Mouse (Mus musculus): ENCODE data around the gene Dusp8.
A peak's percentile ranks its signal among the peaks of the same experiment; 100 is the strongest.

The Dusp8 gene

DNA sequence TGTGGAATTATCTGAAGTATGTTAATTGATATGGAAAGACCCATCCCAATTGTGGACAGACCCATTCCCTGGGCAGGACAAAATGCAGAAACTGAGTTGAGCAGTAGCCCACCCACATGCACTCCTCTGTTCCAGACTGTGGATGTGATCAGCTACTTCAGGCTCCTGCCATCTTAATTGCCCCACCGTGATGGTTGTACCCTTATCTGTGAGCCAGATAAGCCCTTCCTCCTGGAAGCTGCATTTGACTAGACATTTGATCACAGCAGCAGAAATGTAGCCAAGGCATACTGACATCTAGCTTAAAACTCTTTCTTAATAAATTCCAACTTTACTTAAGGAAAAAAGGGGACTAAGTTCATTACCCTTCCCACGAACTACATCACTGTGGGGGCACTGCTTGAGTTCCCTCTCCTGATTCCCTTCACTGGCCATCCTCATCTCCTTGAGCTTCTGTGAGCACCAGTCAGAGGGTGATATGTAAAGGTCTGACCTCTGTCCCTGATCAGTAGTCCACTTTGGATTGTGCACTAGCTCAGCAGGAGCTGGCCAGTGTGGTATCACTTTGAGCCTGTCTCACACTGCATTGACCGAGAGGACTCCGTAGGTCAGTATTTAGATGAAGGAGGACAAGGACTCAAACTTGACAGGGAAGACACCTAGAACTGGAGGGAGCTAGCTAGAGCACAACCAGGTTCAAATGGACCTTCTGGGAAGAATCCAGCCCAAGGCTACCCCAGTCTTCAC, 9.3 kb downstream of the Dusp8 start:
- no peak for DNase-seq (ENCODE audit: low spot score in 2 of 2)

DNA sequence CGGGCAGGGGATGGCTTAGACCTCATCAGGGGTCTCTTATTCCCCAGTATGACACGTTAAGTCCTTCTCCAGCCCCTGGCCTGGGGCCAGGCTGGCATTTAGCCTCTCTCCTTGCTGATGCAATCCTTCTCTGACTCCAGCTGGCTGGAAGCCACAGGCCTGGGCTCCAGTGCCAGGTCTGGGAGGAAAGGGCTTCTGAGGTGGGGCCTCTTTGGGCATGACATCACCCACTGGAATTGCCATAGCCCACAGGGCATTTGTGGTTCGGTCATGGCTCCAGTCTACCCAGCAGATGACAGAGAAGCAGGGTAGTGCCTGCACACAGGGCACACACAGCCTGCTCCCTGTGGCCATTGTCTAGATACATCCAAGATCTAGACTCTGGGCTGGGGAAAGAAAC, 10.8 kb downstream of the Dusp8 start:
- DNase-seq (ENCODE audit: low spot score in 2 of 2): no peak

DNA sequence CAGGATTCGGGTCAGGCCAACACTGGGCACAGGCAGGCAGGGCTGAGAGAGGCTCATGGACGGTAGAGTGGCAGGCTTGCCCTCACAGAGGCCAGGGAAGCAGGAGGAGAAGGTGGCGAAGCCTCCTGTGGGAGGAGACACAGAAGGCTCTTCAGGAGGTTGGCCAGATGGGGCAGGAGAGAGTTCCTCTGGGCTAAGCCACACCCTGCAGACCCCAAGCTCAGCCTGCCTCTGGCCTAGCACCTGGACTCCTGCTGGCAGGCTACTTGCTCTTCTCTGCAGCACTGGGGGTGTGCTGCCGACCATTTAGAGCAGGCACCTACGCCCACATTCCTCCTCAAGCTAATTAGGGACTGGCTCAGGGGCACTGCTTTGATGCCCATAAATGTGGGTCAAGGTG, 11.2 kb downstream of the Dusp8 start:
- DNase-seq (ENCODE audit: low spot score in 2 of 2): no peak

DNA sequence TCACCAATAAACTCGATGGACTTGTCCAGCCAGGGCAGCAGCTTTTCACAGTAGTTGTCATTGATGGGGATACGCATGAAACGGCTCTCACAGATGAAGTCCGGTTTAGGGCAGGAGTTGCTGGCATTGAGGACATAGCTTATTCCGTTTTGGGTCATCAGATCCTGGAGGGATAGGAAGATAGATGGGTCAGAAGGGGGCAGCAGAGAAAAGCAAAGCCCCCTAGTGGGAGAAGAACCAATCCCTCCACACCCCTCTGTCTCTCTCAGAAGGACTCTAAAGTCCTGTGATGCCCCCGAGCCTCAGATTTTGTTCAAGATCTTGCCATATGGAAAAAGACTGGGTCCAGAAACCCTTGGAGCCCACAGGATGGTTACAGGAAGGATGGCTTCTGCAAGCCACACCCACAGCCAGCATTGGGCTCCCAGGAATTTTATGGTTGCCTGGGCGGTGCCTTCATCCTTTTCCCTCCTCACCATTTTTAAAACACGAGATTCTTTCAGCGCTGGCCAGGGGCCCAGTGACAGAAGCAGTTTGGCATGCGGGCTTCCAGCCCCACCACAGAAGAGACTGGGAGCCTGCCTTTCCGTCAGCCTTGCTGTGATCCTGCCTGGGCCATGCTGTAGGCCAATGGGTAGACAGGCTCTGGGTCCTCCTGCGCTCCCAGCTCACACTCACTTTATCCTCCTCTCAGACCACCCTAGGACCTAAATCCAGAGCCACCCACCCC, 11.9 kb downstream of the Dusp8 start:
- no peak for DNase-seq (ENCODE audit: low spot score in 2 of 2)

DNA sequence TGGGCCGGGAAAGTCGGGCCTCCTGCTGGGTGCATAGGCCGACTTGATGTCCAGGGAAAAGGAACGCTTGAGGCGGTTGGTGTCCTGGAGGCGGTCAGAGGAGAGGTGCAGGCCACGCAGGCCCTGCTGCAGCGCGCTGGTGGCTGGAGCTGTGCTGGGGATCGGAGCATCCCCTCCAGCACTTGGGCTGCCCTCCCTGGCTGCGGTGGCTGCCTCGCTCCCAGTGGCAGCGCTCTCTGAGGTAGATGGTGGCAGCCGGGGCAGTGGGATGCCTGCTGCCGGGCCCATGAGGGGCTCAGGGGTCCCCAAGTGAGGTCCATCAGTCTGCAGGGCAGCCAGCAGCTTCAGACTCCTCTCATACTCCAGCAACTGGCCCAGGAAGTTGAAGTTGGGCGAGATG, 13.0 kb downstream of the Dusp8 start:
- no peak for DNase-seq (ENCODE audit: low spot score in 2 of 2)

DNA sequence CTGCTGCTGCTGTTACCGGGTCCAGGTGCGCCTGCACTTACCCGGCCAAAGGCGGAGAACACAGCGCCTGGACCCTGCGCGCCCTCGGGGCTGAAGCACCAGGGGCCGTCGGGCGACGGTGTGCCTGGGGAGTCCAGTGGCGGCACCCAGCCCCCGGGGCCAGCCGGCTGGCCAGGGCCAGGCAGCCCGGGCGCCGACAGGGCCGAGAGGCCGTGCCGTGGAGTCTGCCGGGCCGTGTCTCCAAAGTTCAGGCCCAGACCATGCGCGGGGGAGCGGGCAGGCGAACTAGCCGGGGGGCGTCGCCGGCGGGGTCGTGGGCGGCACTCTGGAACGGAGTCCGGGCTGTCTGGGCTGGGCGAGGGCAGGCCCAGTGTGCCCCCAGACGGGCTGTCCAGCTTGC, 13.5 kb downstream of the Dusp8 start:
- DNase-seq (ENCODE audit: low spot score in 2 of 2): no peak

DNA sequence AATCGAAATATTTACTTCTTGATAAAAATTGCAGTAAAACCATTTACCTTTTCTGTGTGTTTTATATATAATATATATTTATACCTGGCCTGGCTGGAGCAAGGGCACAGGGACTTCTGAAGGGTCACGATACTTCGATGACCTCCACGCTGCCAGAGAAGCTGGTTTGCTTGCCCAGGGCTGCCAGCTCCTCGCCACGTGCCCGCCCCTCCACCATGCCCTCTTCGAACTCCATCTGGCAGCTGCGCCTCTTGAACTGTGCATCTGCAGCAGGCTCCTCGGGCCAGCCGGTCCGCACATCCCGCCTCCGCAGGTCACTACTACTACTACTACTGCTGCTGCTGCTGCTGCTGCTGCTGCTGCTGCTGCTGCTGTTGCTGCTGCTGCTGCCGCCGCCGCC, 13.9 kb downstream of the Dusp8 start:
- DNase-seq (ENCODE audit: low spot score in 2 of 2): no peak

DNA sequence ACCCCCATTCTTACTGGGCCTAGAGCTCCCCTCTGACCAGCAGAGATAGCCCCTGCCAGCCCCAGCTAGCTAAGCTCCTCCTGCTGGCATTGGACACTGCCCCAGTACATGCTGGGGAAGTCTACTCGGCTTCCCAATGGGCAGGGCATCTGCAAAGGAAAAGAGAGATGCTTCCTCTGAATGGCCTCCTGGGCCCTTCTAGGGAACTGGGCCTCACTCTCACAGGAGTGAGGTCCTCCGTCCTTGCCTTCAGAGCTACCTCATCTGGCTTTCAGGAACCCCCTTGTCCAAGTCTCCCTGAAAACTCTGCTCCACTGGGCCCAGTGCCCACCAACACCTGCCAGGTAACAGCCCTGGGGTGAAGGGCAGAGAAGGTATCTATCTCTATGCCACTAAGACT, 14.8 kb downstream of the Dusp8 start:
- DNase-seq (ENCODE audit: low spot score in 2 of 2): no peak

DNA sequence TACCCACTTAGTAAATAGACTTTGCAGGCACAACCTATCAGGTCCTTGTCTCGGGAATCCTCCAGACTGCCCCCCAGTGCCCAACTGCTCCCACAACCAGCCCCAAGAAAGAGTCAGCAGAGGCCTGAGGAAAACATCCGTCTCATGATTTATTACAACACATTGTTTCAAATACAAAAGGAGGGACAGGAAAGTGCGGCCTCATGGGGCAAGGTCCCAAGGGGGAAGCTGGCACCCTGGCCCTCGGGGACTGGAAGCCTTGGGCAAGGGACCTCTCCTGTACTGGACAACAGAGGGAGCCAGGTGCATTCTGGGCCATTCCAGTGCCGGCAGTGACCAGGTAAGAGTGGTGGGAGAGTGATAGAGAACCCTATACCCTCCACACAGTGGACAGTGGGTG, 16.3 kb downstream of the Dusp8 start:
- DNase-seq (ENCODE audit: low spot score in 2 of 2): no peak

DNA sequence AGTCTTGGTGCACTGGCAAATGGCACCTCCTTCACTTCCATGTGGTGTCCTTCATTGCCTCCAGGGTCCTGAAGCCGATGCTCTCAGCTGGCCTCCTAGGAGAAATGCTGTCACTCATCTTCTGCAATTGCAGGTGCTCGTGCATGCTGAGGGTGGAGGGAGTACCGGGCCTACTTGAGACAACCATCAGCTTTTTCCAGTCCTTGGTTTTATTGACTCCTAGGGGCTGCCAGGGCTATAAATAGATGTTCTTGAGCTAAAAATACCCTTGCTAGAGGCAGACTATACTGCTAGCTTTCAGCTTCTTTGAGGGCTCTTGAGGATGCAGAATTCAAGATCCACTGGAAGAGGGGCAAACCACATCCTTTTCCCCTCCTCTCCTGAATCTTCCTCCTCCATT, 18.5 kb downstream of the Dusp8 start:
- no peak for DNase-seq (ENCODE audit: low spot score in 2 of 2)

DNA sequence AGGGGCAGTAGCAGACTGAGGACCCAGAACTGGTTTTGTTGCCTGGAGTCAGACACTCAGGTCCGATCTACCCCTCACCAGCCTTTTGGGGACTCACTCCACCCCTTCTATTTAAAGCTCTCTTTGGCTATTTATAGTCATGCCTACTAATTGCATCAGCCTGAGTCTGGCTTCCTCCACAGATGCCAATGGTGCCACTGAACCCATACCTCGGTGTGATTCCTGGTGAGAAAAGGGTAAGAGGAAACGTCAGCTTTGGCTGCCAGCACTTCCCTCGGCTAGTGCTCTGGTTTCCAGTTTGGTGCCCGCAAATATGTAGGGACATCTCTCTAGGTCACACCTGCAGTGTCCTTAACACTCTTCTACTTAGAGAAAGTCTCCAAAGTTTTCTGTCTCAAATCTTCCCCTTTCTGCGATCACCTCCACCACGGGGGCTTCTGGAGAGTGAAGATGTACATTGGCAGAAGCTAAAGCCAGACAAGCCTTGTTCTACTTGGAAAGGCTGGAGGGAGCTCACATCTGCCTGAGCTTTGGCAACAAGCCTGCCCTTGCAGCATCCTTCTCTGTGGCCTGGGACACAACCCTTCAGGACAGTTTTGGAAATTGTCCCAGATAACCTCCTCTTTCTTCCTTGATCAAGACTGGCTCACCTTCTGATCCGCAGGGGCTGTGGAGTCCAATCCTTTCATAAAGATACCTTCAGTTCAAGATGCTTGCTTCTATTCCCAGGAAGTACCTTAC, 21.3 kb downstream of the Dusp8 start:
- no peak for DNase-seq (ENCODE audit: low spot score in 2 of 2)

DNA sequence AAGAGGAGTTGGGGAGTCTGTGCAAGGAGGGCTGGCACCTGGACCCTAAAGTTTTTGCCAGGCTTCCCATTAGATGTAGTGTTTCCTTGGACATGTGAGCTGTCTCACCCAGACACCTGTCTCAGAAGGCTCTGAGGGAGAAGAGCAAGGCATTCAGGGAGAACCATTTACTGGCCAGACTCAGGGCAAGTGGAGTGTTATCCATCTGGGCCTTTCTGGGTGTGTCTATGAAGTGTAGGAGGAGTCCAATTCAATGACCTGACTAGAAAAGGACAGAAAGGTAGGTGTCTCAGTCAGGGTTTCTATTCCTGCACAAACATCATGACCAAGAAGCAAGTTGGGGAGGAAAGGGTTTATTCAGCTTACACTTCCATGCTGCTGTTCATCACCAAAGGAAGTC, 23.9 kb downstream of the Dusp8 start:
- no peak for DNase-seq (ENCODE audit: low spot score in 2 of 2)

DNA sequence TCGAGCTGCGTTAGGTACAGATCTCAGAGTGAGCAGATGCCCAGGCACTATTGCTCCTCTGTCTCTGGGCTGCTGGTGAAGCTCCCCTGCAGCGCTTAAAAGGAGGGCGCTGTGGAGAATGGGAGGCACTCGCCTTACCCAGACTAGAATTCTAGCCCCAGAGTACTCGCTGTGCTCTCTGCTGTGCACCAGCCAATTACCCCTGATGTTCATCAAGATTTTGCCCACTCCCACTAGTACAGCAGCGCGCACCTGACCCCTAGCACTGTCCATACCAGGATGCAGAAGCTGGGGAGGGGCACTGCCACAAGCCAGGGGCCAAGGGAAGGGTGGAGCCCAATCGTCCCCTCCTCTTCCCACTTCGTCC, 24.4 kb downstream of the Dusp8 start:
- no peak for DNase-seq (ENCODE audit: low spot score in 2 of 2)

DNA sequence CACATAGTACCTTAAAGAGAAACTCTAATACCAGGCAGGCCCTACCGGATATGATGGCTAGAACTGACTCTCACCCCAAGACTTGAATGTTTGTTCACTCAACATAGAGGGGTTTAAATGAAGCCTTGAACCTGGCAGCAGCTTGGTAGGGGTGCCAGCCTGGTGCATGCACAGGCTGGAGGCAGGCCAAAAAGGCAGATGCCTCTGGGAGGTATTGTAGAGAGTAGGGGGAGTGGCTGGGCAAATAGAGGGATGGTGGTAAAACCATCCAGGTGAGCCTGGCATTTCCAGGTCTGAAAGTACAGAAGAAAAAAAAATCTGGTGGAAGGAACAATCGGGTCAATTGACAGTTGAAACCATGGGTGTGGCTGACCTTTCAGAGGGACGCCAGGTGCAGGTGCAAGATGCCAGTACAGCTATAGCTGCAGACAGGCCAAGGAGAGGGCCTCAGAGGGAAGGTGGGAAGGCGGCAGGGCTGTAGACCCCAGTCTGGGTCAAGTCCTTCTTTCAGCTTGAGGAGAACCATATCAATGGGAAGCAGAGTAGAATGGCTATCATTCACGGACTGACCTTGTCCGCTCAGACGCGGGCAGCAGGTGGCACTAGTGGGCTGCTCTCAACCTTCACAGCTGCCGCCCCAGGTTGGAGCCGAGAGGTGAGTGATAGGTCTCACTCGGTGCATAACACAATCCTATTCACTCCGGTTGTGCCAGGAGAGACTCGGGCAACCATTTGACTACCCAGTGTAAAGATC, 25.0 kb downstream of the Dusp8 start:
- peak; percentile 63 to 73 for DNase-seq (ENCODE audit: low spot score in 2 of 2)

DNA sequence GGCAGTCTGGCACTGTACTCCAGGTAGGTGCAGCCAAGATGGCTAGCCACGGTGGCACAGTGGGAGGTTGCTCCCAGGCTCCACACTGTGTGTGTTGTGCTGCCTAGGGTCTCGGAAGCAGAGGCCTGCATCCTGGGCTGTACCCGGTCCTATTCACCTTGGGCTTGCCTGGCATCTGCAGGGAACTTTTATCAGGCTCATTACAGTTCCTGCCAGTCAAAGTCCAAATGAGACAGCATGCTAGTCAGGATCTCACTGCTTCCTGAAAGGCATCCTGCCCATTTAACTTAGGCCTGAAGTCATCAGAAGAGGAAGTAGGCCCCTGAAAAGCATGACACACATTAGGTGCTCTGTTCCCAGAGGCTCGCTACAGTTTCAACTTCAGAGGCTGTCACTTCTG, 27.2 kb downstream of the Dusp8 start:
- DNase-seq (ENCODE audit: low spot score in 2 of 2): no peak

DNA sequence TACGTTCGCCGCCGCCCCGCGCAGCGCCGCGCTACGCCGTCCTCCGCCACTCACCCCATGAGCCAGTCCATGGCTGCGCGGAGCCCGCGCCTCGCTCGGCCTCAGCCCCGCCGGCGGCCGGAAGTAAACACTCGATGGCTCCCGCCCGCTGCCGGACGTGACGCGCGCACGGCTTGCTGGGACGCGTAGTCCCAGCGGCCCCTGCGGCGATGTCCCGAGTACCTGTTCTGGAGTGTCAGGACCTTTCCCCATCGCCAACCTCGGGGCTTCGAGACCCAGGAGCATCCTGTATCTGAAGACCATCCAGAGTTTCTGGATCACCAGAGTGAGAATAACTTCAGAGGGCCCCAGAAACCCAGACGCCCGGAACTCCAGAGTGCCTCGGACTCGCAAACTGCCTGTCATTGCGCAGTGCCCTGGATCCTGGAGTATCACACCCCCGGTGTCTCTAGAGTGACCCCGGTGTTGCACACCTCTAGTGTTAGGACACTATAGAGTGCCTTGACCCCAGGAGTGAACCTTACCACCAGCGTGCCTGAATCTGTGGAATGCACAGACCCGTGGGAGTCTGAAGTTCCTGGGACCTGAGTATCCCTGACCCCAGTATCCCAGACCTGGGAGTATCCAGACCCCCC, 34.6 kb downstream of the Dusp8 start, which contains the start of gene Mob2:
Gene Mob2, minus strand, starts transcription at position 135 of the 635 bp plus-strand sequence.
- DNase-seq (ENCODE audit: low spot score in 2 of 2): peak; percentile 79 to 90

DNA sequence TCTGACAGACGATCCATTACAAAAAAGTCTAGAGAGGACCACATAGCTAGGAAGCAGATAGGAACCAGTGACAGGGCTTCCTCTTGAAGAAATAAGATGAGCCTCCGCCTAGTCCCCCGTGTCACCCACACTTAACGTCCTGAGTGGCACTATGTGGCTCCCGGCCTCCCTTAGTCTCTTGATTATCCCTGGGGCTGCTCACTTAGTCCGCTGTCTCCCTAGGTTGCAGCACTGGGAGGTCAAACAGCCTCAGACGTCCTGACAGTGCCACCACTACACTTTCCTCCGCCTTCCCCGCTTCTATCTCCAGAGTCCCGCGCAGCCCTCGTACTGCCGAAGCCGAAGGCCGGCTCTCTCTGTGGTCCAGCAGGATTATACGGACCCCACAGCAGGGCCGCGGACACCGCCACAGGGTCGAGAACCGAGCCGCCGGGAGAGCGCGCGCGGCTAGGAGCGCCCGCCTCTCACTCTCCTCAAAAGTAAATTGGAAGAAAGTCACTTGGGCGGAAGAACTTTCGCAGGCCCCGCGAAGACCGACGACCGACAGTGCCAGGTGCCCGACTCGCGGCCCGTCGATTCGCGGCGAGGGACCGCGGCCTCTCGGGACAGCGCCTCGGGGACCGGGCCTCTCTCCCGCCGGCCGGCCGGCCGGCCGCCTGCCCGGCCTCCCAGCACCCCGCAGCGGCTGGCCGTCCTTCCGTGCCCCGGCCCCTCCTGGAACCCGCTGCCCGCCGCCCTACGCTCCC, 35.3 kb downstream of the Dusp8 start:
- DNase-seq (ENCODE audit: low spot score in 2 of 2): no peak

DNA sequence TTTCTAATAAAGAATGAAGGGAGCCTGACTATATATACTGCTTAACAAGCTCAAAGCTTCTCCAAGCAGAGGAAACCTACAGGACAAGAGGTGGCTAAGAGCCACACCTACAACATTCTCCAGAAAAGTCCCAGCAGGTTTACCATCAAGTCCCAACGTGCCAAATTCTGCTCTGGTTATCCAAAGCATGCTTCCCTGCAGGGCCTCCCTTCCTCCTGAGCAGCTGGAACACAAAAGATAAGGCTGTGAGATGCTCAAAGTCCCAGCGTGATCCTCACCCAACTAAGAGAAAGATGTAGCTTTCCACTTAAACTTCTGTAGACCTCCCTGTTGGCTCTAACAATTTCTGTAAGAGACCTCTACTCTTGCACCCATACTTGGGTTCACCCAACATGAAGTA, 36.6 kb downstream of the Dusp8 start:
- DNase-seq (ENCODE audit: low spot score in 2 of 2): no peak

DNA sequence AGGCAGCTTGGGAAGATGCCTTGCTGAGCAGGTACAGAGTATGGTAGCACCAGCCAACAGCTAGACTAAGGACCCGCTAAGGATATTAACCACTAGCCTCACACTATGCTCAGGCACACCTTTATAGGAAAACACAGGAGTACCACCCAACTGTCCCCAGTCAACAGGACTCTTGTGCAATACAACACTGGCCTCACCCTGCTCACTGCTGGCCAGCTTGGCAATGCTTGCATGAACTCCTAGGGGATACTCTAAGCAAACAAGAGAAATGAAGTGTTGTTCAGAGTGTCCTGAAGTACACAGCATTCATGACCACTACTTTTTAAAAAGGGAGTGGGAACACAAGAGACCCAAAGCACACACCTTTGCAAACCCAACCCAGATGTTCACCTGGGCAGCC, 38.5 kb downstream of the Dusp8 start:
- DNase-seq (ENCODE audit: low spot score in 2 of 2): no peak

DNA sequence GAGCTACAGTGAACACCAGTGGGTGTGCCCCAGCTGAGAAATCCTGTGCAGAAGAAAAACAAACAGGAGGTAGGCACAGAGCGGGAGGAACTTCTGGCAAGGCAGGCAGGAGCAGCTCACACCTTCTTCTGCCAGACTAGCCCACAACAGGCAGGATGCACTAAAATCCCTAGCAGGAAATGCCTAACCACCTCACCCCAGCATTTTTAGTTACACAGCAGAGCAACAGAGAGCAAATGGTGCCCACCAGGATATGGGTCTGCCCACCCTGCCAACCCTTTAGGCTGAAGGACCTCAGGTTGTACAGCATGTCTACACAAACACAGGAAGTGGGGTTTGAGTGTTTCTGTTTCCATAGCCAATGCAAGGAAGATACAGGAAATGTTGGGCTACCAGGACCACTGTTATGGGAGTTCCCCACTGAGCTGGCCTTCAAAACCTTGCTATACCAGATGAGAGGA, 39.0 kb downstream of the Dusp8 start:
- no peak for DNase-seq (ENCODE audit: low spot score in 2 of 2)

DNA sequence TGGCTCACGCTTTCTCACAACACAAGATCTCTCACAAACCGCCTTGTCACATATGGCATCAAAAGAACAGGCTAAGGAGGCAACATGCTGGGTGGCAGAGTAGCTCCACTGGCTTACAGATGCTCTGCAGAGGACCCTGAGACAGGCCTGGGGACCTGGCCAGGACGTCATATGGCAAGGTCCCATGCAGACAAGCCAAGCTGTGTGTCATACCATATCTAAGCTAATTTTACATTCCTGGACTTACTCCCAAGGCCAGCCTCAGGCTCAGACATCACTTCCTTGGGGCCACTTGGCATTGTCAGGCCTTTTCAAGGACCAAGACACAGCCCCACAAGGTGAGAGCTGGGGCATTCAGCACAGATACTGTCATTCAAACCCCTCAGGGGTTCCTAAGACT, 40.2 kb downstream of the Dusp8 start:
- no peak for DNase-seq (ENCODE audit: low spot score in 2 of 2)
